Mouse (Mus musculus): ENCODE results near the gene Nfia.

The Nfia gene

DNA sequence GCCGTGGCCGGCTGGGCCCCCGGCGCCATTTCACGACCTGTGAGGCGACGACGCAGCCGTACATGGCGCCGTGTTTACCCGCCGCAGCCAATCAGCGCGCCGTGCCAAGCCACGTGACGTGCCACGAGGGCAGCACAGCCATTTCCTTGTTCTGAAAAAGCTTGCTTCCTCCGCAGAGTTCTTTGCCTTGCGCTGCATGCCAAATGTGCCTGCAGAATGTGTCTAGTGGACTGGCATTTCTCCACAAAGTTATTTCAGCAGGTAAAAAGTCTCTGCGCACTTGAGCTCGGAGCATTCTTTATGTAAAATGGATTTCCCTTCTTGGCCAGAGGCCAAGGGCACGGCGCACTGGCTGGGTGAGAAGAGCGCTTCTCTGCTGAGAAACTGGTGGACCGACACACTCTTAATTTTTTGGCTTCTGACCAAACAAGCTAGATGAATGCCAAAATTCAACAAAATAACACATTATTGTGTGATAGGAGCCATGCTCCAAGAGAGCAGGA, 96.5 kb downstream of the Nfia start:
- DNase-seq (ENCODE audit: low spot score): no peak

- no peak for DNase-seq (ENCODE audit: low spot score)
These were observed 96.9 kb downstream of the Nfia start for GRCm38 (mm10) chr4:97869451-97869850.

DNA sequence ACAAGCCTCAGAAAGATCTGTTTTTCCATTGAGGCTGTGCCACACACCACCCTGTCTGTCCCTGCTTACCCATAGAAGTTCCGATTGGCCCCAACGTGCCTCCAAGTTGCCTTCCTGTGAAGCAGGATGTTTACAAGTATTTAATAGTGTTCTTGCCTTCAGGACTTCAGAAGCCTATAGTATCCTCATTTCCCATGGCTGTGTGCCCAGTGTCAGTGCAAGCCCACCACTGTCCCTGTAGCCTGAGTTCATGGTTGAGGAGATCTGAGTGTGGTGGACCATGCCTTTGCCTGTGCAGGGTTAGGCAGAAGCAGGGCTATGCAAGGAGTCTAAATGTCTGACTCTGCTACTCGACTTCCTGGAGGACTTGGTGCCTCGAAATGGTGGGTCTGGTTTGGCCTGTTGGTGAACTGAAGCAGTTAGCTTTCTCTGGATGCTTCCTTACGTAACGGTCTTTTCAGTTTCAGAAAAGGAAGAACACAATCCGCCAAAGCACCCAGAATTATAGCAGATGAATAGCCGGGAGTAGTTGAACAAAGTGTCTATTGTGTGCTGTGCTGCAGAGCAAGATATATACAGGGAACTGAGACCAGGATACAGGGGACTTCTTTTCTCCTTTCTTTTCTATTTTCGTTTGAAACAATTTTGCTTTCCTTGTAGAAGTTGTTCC, 99.4 kb downstream of the Nfia start:
- DNase-seq (ENCODE audit: low spot score): no peak

DNA sequence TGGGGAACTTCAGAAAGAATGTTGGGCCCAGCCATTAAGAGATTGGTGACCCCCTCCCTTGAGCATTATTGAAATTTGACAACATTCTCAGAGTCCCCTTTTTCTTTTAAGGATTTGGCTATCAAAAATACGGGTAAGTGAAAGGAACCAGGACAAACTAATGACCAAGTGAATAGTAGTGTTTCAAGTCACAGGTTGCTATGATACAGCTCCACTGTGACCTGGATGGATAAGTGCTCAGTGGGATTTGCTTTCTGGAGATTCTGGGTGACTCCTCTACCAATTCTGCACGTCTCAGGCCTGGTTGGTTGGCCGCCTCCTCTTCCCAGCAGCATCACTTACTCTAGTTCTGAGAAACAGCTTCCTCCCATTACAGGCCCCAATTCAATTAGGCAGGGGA, 102.4 kb downstream of the Nfia start:
- DNase-seq (ENCODE audit: low spot score): no peak

- DNase-seq (ENCODE audit: low spot score): no peak
These were observed 103.4 kb downstream of the Nfia start for GRCm38 (mm10) chr4:97875901-97876300.

- DNase-seq (ENCODE audit: low spot score): peak; percentile 22
These were observed 107.2 kb downstream of the Nfia start for GRCm38 (mm10) chr4:97879696-97880095.

- DNase-seq (ENCODE audit: low spot score): peak; percentile 13
These were observed 107.9 kb downstream of the Nfia start for GRCm38 (mm10) chr4:97880120-97881055.

DNA sequence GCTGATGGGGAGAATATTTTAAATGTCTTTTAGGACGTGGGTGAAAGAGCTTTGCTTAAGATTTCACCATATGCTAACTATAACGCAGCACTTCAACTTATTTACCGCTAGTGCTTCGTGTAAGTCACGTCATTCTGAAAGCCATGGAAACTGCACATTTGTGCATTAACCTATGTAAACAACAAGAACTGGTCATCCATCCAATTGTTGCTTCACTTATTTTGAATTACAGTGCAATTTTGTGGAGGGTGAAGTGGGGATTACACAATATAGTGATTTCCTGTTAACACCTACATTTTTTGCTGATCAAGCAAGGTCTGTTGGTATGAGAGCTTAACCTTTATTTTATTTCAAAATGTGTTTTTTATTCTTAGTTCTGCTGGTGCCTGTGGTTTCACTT, 113.0 kb downstream of the Nfia start:
- no peak for DNase-seq (ENCODE audit: low spot score)

DNA sequence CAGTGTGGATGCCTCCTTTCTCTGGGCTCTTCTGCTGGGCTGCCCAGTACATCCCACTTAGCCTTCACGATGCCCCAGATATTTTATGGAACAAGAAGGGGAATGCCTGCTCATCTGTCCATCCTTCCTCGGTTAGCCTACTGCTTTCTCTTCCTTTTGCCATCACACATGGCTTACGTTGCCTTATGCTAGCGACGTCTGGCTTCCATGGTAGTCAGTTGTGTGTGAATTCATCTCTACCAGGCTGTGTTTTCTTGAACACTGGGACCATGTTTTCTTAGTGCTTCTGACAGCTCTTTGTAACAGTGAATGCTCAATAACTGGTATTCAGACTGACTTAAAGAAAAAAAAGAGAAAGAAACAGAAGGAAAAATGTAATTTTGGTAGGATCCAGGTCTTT, 113.7 kb downstream of the Nfia start:
- no peak for DNase-seq (ENCODE audit: low spot score)

GRCm38 (mm10) chr4:97887228-97887627, 114.7 kb downstream of the Nfia start:
- DNase-seq (ENCODE audit: low spot score): no peak

DNA sequence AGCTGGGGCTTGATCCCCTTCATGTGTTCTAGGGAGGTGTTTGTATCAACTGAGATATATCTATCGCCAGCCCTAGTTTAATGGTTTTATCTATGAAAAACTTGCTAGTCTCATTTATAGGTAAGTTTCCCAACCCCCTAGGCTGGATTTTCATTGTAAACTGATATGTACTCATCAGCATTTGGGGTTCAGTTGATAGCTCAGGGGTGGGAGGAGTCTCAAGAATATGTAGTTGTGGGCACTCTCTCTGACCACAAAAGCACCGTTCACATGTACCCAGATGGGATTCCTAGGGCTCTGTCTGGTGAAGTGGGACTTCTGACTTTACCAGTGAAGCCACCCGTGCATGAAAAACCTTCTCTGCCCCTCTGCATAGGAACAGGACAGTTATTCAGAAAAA, 118.5 kb downstream of the Nfia start:
- DNase-seq (ENCODE audit: low spot score): no peak

- no peak for DNase-seq (ENCODE audit: low spot score)
These were observed 119.1 kb downstream of the Nfia start for GRCm38 (mm10) chr4:97891611-97892010.

- no peak for DNase-seq (ENCODE audit: low spot score)
These were observed 121.7 kb downstream of the Nfia start for GRCm38 (mm10) chr4:97893915-97894884.

- no peak for DNase-seq (ENCODE audit: low spot score)
These were observed 123.4 kb downstream of the Nfia start for GRCm38 (mm10) chr4:97895940-97896339.

- no peak for DNase-seq (ENCODE audit: low spot score)
These were observed 127.9 kb downstream of the Nfia start for GRCm38 (mm10) chr4:97900256-97900944.

GRCm38 (mm10) chr4:97905826-97906225, 133.3 kb downstream of the Nfia start:
- DNase-seq (ENCODE audit: low spot score): no peak

GRCm38 (mm10) chr4:97908576-97909147, 136.1 kb downstream of the Nfia start:
- DNase-seq (ENCODE audit: low spot score): no peak

GRCm38 (mm10) chr4:97910115-97910776, 137.7 kb downstream of the Nfia start:
- no peak for DNase-seq (ENCODE audit: low spot score)

- DNase-seq (ENCODE audit: low spot score): no peak
These were observed 138.4 kb downstream of the Nfia start for GRCm38 (mm10) chr4:97910777-97911580.

GRCm38 (mm10) chr4:97911755-97912154, 139.2 kb downstream of the Nfia start:
- no peak for DNase-seq (ENCODE audit: low spot score)
